Mouse (Mus musculus): Measurements from ENCODE around the gene Unc119b.
A peak's percentile ranks its signal among the peaks of the same experiment; 100 is the strongest.
"Not testable (repeated sequence)": the region's sequence is repeated elsewhere in the genome, so short reads cannot be mapped to it uniquely, and the experiment has no call there.

Gene Unc119b

GRCm38 (mm10) chr5:115091776-115092175 is 43.0 kb downstream of the Unc119b start:
- DNase-seq (ENCODE audit: low spot score in 2 of 2): no peak

- no peak for DNase-seq (ENCODE audit: low spot score in 2 of 2)
These were observed 43.8 kb downstream of the Unc119b start for GRCm38 (mm10) chr5:115091015-115091414.

GRCm38 (mm10) chr5:115089592-115090268 is 45.0 kb downstream of the Unc119b start:
- no peak for DNase-seq (ENCODE audit: low spot score in 2 of 2)

GRCm38 (mm10) chr5:115085675-115086074 is 49.1 kb downstream of the Unc119b start:
- DNase-seq (ENCODE audit: low spot score in 2 of 2): no peak

- DNase-seq (ENCODE audit: low spot score in 2 of 2): no peak
These were observed 51.3 kb downstream of the Unc119b start for GRCm38 (mm10) chr5:115083492-115083891.

- DNase-seq (ENCODE audit: low spot score in 2 of 2): no peak
These were observed 53.1 kb downstream of the Unc119b start for GRCm38 (mm10) chr5:115081636-115082035.

GRCm38 (mm10) chr5:115076144-115076901 is 58.5 kb downstream of the Unc119b start:
- peak in 1 of 2 experiments; percentile 75 for DNase-seq (ENCODE audit: low spot score in 2 of 2)

GRCm38 (mm10) chr5:115074749-115075148 is 60.0 kb downstream of the Unc119b start:
- no peak for DNase-seq (ENCODE audit: low spot score in 2 of 2)

GRCm38 (mm10) chr5:115073306-115073705 is 61.5 kb downstream of the Unc119b start:
- not testable (repeated sequence) for DNase-seq (ENCODE audit: low spot score in 2 of 2)
